Mouse (Mus musculus) hindbrain, postnatal 0 days (tissue): ENCODE data around the gene Agap1. TPM values are rescaled to one million over a fixed set of nuclear protein-coding genes. Genes with fewer than 3 reads are reported as not detected.

Experiments used
- ATAC-seq: fragments of 200-750 bp; cut with Nextera tagmentation; 2 replicates; pipeline ENCODE4 v1.8.0; 2017; ENCODE audit warnings: mild to moderate bottlenecking, moderate TSS enrichment, moderate library complexity
- DNase-seq: peaks from one replicate; pipeline ENCODE4 v3.0.0-alpha.2; 2015; ENCODE audit warnings: low spot score
- H3K27ac ChIP-seq: fragments of 300-500 bp; sonication (generic); 2 replicates; pipeline ENCODE4 v1.5.1; 2014; ENCODE audit warnings: mild to moderate bottlenecking
- H3K27me3 ChIP-seq: fragments of 300-500 bp; sonication (generic); 2 replicates; pipeline ENCODE4 v1.6.1; 2014; ENCODE audit warnings: low read length, mixed read lengths; ENCODE audit not compliant: insufficient read depth
- H3K36me3 ChIP-seq: fragments of 300-500 bp; sonication (generic); 2 replicates; pipeline ENCODE4 v1.6.1; 2014; ENCODE audit warnings: low read length, mixed read lengths; ENCODE audit not compliant: insufficient read depth
- H3K4me1 ChIP-seq: fragments of 300-500 bp; sonication (generic); 2 replicates; pipeline ENCODE4 v1.6.1; 2014; ENCODE audit warnings: antibody characterized with exemption, low read length, mixed read lengths; ENCODE audit not compliant: insufficient read depth
- H3K4me2 ChIP-seq: fragments of 300-500 bp; sonication (generic); 2 replicates; pipeline ENCODE4 v1.6.1; 2014; ENCODE audit warnings: low read depth, mild to moderate bottlenecking, low read length, moderate library complexity, mixed read lengths
- H3K4me3 ChIP-seq: fragments of 300-500 bp; sonication (generic); 2 replicates; pipeline ENCODE4 v1.5.1; 2014; ENCODE audit warnings: low read length
- H3K9ac ChIP-seq: fragments of 300-500 bp; sonication (generic); replicated peaks from 2 replicates; pipeline ENCODE4 v1.6.1; 2014; ENCODE audit warnings: mild to moderate bottlenecking, low read length, moderate library complexity, mixed read lengths
- H3K9me3 ChIP-seq: fragments of 300-500 bp; sonication (generic); 2 replicates; pipeline ENCODE4 v1.6.1; 2016; ENCODE audit warnings: low read length, mixed read lengths
- CTCF ChIP-seq: IDR thresholded peaks from 2 replicates; pipeline ENCODE4 v1.5.1; 2016; ENCODE audit warnings: antibody characterized with exemption, control low read depth, low read depth
- WGBS: fragments of 180-500 bp; shearing (Covaris S2); extraction: QIAGEN DNeasy Blood & Tissue Kit; methylation state at CpG from one replicate; pipeline ENCODE4 v1.1.7; 2014; 5-methylcytosine and 5-hydroxymethylcytosine counted together
- polyA plus RNA-seq: library from polyadenylated mRNA; unstranded; fragments of >200 nt; fragmentation: Nextera tagmentation; extraction: Ambion mirVana; gene quantifications from 2 replicates; pipeline ENCODE4 v1.2.1, GENCODE M21; 2015
- total RNA-seq: library from RNA; depleted of rRNA; stranded (reverse); fragments of >200 nt; gene quantifications from 2 replicates; pipeline ENCODE4 v1.2.3, GENCODE M21; 2014

Gene Agap1
- total and polyA plus RNA-seq, 2 experiments from 2014 or later, result 40.0 to 122 TPM

DNA sequence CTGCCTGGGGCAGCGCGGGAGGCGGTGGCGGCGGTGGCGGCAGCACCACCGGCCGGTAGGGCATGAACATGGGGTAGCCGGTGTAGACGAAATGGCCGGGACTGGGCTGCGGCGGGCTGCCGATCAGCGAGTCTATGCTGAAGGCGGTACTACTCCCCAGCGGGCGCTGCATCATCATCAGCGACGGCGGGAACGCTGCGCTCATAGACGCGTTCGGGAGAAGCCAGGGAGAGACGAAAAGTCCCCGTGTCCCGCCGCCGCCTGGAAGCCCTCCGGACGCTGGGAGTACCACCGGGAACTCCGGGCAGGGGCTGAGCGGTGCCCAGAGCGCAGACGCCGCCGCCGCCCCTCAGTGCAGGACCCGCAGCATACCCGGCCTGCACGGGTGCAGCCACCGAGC is 475.9 kb downstream of the Agap1 start:
- TF ChIP-seq CTCF, result no peak
- Histone ChIP-seq H3K36me3 (no peaks in the 10 kb centered on the region), H3K9me3 (no peaks in the 10 kb centered on the region), H3K27ac (peak overlapping the region; percentile 48; the same call in 1 of the 2 replicates), H3K9ac (peak overlapping the region; percentile 49), H3K27me3 (peaks cover 61% of the 10 kb centered on the region; the same call in 1 of the 2 replicates), H3K4me2 (peak overlapping the region; percentile 57), H3K4me1 (0 out of 2 replicates have a peak, but pooled peaks cover 6% of the 10 kb centered on the region), H3K4me3 (peak overlapping the region; percentile 43)
- WGBS, result 2% methylated on average over 27 of the region's 45 CpGs
- ATAC-seq, result peak; percentile 3; the same call in 1 of the 2 replicates
- peak; percentile 32 for DNase-seq

DNA sequence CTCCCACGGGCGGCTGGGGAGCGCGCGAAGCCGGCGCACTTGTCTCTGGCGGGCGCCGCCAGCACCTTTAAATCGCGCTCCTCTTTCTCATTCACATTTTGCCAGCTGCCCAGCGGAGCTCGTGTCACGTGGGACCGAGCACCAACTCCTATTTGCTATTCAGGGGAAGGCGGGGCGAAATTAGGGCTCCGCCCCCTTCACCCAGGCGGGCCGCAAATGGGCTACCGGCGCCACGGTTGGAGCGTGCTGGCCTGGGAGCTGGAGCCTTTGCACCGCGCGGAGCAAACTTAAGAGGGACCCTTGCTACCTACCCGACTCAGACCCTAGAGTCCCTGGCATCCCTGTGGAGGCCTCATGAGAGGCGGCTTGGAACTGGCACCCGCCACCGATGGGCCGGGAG is 476.5 kb downstream of the Agap1 start, which contains the start of gene Gbx2:
Gene Gbx2 (minus strand): TSS at position 60 of the 400 bp plus-strand sequence.
- Histone ChIP-seq H3K36me3 (no peaks in the 10 kb centered on the region), H3K27ac (peak within 1 kb of the TSS; percentile 48; the same call in 1 of the 2 replicates), H3K9ac (peak within 1 kb of the TSS; percentile 49), H3K4me1 (0 out of 2 replicates have a peak, but pooled peaks cover 6% of the 10 kb centered on the region), H3K27me3 (peaks cover 61% of the 10 kb centered on the region), H3K9me3 (no peaks in the 10 kb centered on the region), H3K4me2 (peak within 1 kb of the TSS; percentile 57), H3K4me3 (peak within 1 kb of the TSS; percentile 43)
- TF ChIP-seq CTCF, result no peak
- DNase-seq (peak; percentile 88), ATAC-seq (peak; percentile 69)
- WGBS, result under 1% methylated on average over 33 of the region's 33 CpGs

DNA sequence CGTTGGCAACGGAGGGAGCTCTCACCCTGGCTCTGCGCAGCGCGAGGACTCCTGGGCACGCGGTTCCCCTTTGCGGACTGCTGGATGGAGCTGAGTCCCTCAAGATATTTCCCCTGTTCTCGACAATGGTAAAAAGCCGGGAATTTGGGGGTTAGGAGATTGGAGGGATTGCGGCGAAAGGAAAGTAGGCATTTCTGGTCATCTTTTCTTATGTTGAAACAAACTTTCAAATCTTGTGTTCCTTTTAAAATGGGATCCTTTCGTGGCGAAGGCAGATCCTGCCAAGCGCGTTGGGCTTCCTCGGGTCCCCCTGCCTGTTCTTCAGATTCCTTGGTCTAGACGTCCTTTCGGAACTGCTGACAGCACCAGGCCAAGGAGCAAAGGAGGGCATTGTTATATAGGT is 477.4 kb downstream of the Agap1 start:
- H3K27ac ChIP-seq, result no peak overlapping the region
- peaks cover 65% of the 10 kb centered on the region for H3K27me3 ChIP-seq
- H3K9me3 ChIP-seq, result no peaks in the 10 kb centered on the region
- peak overlapping the region; percentile 57 for H3K4me2 ChIP-seq
- H3K4me1 ChIP-seq, result 0 out of 2 replicates have a peak, but pooled peaks cover 6% of the 10 kb centered on the region
- TF ChIP-seq CTCF, result no peak
- peak; percentile 10 for DNase-seq
- H3K36me3 ChIP-seq, result no peaks in the 10 kb centered on the region
- no peak overlapping the region for H3K9ac ChIP-seq
- ATAC-seq, result no peak
- H3K4me3 ChIP-seq, result peak overlapping the region; percentile 43
- WGBS, result 5% methylated on average over 19 of the region's 19 CpGs

DNA sequence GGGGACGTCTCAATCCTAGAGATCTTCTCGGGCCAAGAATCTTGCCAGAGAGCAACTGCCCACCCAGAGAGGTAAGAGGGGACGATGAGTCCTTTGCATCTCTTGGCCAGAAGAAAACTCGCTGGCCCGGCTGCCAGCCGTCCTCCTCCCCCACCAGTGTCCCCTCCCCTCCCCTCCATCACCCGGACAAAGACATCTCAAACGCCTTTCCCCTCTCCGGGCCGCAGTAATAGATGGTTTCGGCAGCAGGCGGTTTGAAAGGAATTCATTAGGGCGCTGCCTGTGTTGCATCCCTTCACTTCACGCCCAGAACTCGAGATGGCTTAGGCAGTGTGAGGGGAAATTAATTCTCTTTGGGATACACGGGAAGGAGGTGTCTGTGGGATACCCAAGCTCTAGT is 478.0 kb downstream of the Agap1 start:
- Histone ChIP-seq H3K27ac (no peak overlapping the region), H3K4me2 (peak overlapping the region; percentile 57; the same call in 1 of the 2 replicates), H3K9ac (no peak overlapping the region), H3K4me1 (0 out of 2 replicates have a peak, but pooled peaks cover 6% of the 10 kb centered on the region), H3K27me3 (peaks cover 66% of the 10 kb centered on the region), H3K36me3 (no peaks in the 10 kb centered on the region), H3K4me3 (peak overlapping the region; percentile 43; the same call in 1 of the 2 replicates), H3K9me3 (no peaks in the 10 kb centered on the region)
- TF ChIP-seq CTCF, result no peak
- WGBS, result 4% methylated on average over 16 of the region's 16 CpGs
- ATAC-seq (no peak), DNase-seq (peak; percentile 34)

DNA sequence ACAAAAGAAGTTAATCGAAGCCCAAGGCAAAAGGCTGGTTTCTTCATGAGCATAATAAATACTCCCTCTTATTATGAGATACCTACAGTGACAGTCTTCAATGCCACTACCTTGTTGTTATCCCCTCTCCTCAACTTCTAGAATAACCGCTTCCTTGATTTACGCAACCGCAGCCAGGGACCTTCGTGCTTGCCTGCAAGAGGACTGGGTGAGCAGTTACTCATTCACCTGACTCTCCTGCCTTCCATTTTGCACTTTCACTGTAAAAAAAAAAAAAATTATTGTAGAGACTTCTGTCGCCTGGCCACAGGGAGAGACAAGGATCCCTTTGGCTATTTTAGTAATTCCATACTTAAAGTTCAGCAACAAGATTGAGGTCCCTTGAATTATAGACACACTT is 478.4 kb downstream of the Agap1 start:
- Histone ChIP-seq H3K4me2 (peak overlapping the region; percentile 57; the same call in 1 of the 2 replicates), H3K27me3 (peaks cover 66% of the 10 kb centered on the region)

DNA sequence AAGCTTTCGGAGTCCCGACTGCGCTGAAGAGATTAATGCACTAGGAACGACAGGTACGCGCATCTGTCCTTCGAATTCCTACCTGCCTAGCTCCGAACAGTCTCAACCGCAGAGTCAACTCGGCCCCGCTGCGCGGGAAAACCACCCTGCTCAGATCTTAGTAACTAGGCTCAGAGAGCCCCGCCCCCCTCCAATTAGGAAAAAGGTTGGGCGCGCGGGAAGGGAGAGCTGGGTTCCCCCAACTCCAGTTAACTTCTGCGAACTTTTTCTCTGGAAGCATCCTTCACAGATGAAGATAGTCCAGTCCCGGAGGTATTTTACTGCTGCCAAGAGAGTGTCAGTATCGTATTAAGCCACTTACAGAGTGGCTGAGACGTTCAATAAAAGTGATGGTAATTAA is 479.2 kb downstream of the Agap1 start:
- TF ChIP-seq CTCF, result no peak
- no peak overlapping the region for H3K9ac ChIP-seq
- H3K4me3 ChIP-seq, result peak overlapping the region; percentile 2; the same call in 1 of the 2 replicates
- no peaks in the 10 kb centered on the region for H3K9me3 ChIP-seq
- H3K4me1 ChIP-seq, result 0 out of 2 replicates have a peak, but pooled peaks cover 6% of the 10 kb centered on the region
- 2% methylated on average over 21 of the region's 21 CpGs for whole genome bisulfite sequencing
- ATAC-seq (no peak), DNase-seq (peak; percentile 37)
- H3K36me3 ChIP-seq, result no peaks in the 10 kb centered on the region
- peak overlapping the region; percentile 45 for H3K27ac ChIP-seq
- peak overlapping the region; percentile 16; the same call in 1 of the 2 replicates for H3K4me2 ChIP-seq
- peaks cover 64% of the 10 kb centered on the region for H3K27me3 ChIP-seq

More for the DNA sequence above, 478.4 kb downstream of the Agap1 start:
- no peaks in the 10 kb centered on the region for H3K9me3 ChIP-seq
- H3K4me3 ChIP-seq, result 0 out of 2 replicates have a peak overlapping the region, but pooled peaks have one; percentile 43
- 0 out of 2 replicates have a peak, but pooled peaks cover 6% of the 10 kb centered on the region for H3K4me1 ChIP-seq
- ATAC-seq (no peak), DNase-seq (no peak)
- no peak overlapping the region for H3K27ac ChIP-seq
- 9% methylated on average over 6 of the region's 6 CpGs for WGBS
- no peaks in the 10 kb centered on the region for H3K36me3 ChIP-seq
- TF ChIP-seq CTCF, result no peak
- no peak overlapping the region for H3K9ac ChIP-seq
